Mouse (Mus musculus) cerebellum, adult 11 months (tissue): ENCODE measurements at regions not wholly inside any gene's neighbourhood (a gene's known extent, or its start where the extent isn't known, plus 50 kb on each side); places are given as distances from the start of the nearest gene placed in this dataset.
"Not testable (repeated sequence)": the region's sequence is repeated elsewhere in the genome, so short reads cannot be mapped to it uniquely, and the experiment has no call there.

Experiments used
- DNase-seq: peaks from one replicate; pipeline ENCODE4 v3.0.0; 2022

GRCm38 (mm10) chr3:18295921-18296320 lies 347.7 kb downstream of the Cypt12 start:
- DNase-seq: no peak

GRCm38 (mm10) chr3:18298699-18299098 lies 350.5 kb downstream of the Cypt12 start:
- no peak for DNase-seq

- no peak for DNase-seq
These were observed 351.3 kb downstream of the Cypt12 start for GRCm38 (mm10) chr3:18299502-18299901.

- DNase-seq: no peak
These were observed 371.2 kb downstream of the Cypt12 start for GRCm38 (mm10) chr3:18319433-18319832.

GRCm38 (mm10) chr3:18333182-18333581 lies 385.0 kb downstream of the Cypt12 start:
- DNase-seq: no peak

- no peak for DNase-seq
These were observed 391.0 kb downstream of the Cypt12 start for GRCm38 (mm10) chr3:18339189-18339588.

- DNase-seq: no peak
These were observed 393.5 kb downstream of the Cypt12 start for GRCm38 (mm10) chr3:18341757-18342156.

GRCm38 (mm10) chr3:18378014-18379005 lies 430.1 kb downstream of the Cypt12 start:
- no peak for DNase-seq

- no peak for DNase-seq
These were observed 473.8 kb downstream of the Cypt12 start for GRCm38 (mm10) chr3:18421886-18422575.

- no peak for DNase-seq
These were observed 480.7 kb downstream of the Cypt12 start for GRCm38 (mm10) chr3:18428908-18429307.

GRCm38 (mm10) chr3:18438845-18439244 lies 490.6 kb downstream of the Cypt12 start:
- DNase-seq: no peak

GRCm38 (mm10) chr3:18452197-18452933 lies 504.2 kb downstream of the Cypt12 start:
- DNase-seq: no peak

GRCm38 (mm10) chr3:18453220-18453985 lies 505.2 kb downstream of the Cypt12 start:
- DNase-seq: no peak

- no peak for DNase-seq
These were observed 505.7 kb downstream of the Cypt12 start for GRCm38 (mm10) chr3:18453986-18454291.

- not testable (repeated sequence) for DNase-seq
These were observed 506.5 kb downstream of the Cypt12 start for GRCm38 (mm10) chr3:18454558-18455191.

- DNase-seq: no peak
These were observed 508.0 kb downstream of the Cypt12 start for GRCm38 (mm10) chr3:18456033-18456690.

- no peak for DNase-seq
These were observed 512.1 kb downstream of the Cypt12 start for GRCm38 (mm10) chr3:18460267-18460666.

GRCm38 (mm10) chr3:18471846-18472245 lies 523.6 kb downstream of the Cypt12 start:
- no peak for DNase-seq

- no peak for DNase-seq
These were observed 531.3 kb downstream of the Cypt12 start for GRCm38 (mm10) chr3:18479557-18479956.

- no peak for DNase-seq
These were observed 533.8 kb downstream of the Cypt12 start for GRCm38 (mm10) chr3:18482006-18482405.

- DNase-seq: no peak
These were observed 540.7 kb downstream of the Cypt12 start for GRCm38 (mm10) chr3:18488886-18489285.
